In genomic region chr19:46878346-46878745, GRCm38 (mm10) we compare ENCODE assay signal across 8 mouse cellular contexts.
A peak's percentile ranks its signal among the peaks of the same experiment; 100 is the strongest.
DNase-seq lines count a peak whose midpoint lies in the region; ATAC-seq and TF ChIP-seq lines count a peak whose summit lies in the region.

No protein-coding gene starts in this region.

- no peak overlapping the region for H3K9ac ChIP-seq in limb, embryonic 11.5 days (ENCODE audit: low read length)
- H3K9ac ChIP-seq in liver, postnatal 0 days (replicated peaks): no peak overlapping the region

- H3K27me3 ChIP-seq in limb, embryonic 11.5 days (ENCODE audit: control insufficient read depth, insufficient read depth, low read length): no peaks in the 10 kb centered on the region
- no peaks in the 10 kb centered on the region for H3K27me3 ChIP-seq in limb, embryonic 10.5 days (ENCODE audit: low read depth, poor library complexity, severe bottlenecking)
- no peaks in the 10 kb centered on the region for H3K27me3 ChIP-seq in liver, postnatal 0 days (ENCODE audit: insufficient read depth, low read length)
- no peaks in the 10 kb centered on the region for H3K27me3 ChIP-seq in spleen, adult 2 months (ENCODE audit: control insufficient read depth, insufficient read depth, low read length)

- 56% methylated on average over 13 of the region's 13 CpGs for WGBS in limb, embryonic 11.5 days
- WGBS in limb, embryonic 10.5 days: 64% methylated on average over 13 of the region's 13 CpGs
- 51% methylated on average over 13 of the region's 13 CpGs for WGBS in liver, postnatal 0 days (ENCODE audit: insufficient replicate concordance)
- 58% methylated on average over 13 of the region's 13 CpGs for WGBS in spleen, adult 2 months

- no peak for TF ChIP-seq POLR2A in spleen, adult 2 months (IDR thresholded peaks at IDR 0.05; ENCODE audit: low read depth, low read length)

- TF ChIP-seq CTCF in liver, postnatal 0 days (IDR thresholded peaks at IDR 0.05; ENCODE audit: low read depth): peak; percentile 69
- peak; percentile 18; the same call in 1 of the 2 replicates for TF ChIP-seq CTCF in spleen, adult 2 months (IDR thresholded peaks at IDR 0.05; ENCODE audit: extremely low read depth, insufficient read depth, insufficient read length, insufficient replicate concordance)

- H3K9me3 ChIP-seq in limb, embryonic 11.5 days (ENCODE audit: control insufficient read depth, low read length): no peaks in the 10 kb centered on the region
- H3K9me3 ChIP-seq in limb, embryonic 10.5 days (replicated peaks): no peaks in the 10 kb centered on the region
- no peaks in the 10 kb centered on the region for H3K9me3 ChIP-seq in liver, postnatal 0 days (ENCODE audit: low read length)

- no peak for TF ChIP-seq EP300 in liver, postnatal 0 days (IDR thresholded peaks at IDR 0.05; ENCODE audit: low read depth)

- H3K27ac ChIP-seq in limb, embryonic 11.5 days (replicated peaks; ENCODE audit: low read depth, low read length): no peak overlapping the region
- H3K27ac ChIP-seq in limb, embryonic 10.5 days: no peak overlapping the region
- no peak overlapping the region for H3K27ac ChIP-seq in liver, postnatal 0 days (ENCODE audit: low read depth)
- H3K27ac ChIP-seq in spleen, adult 2 months (ENCODE audit: insufficient read depth, low read length): no peak overlapping the region

- H3K4me3 ChIP-seq in limb, embryonic 11.5 days (ENCODE audit: low read depth, low read length): no peak overlapping the region
- no peak overlapping the region for H3K4me3 ChIP-seq in limb, embryonic 10.5 days
- no peak overlapping the region for H3K4me3 ChIP-seq in liver, postnatal 0 days (ENCODE audit: low read depth, low read length)
- no peak overlapping the region for H3K4me3 ChIP-seq in spleen, adult 2 months (ENCODE audit: extremely low read depth, insufficient read depth, insufficient read length)

- H3K4me2 ChIP-seq in limb, embryonic 11.5 days (ENCODE audit: low read depth, severe bottlenecking): no peak overlapping the region
- H3K4me2 ChIP-seq in liver, postnatal 0 days (ENCODE audit: low read depth, low read length): no peak overlapping the region

- H3K4me1 ChIP-seq in limb, embryonic 11.5 days (ENCODE audit: control insufficient read depth, insufficient read depth, low read length): no peaks in the 10 kb centered on the region
- H3K4me1 ChIP-seq in limb, embryonic 10.5 days: no peaks in the 10 kb centered on the region
- H3K4me1 ChIP-seq in liver, postnatal 0 days (ENCODE audit: insufficient read depth): no peaks in the 10 kb centered on the region
- H3K4me1 ChIP-seq in spleen, adult 2 months (ENCODE audit: control insufficient read depth, insufficient read depth, insufficient read length): no peaks in the 10 kb centered on the region

- peaks cover 2% of the 10 kb centered on the region; the same call in 1 of the 2 replicates for H3K36me3 ChIP-seq in limb, embryonic 11.5 days (ENCODE audit: control insufficient read depth, insufficient read depth, low read length)
- peaks cover 7% of the 10 kb centered on the region for H3K36me3 ChIP-seq in limb, embryonic 10.5 days
- peaks cover 4% of the 10 kb centered on the region for H3K36me3 ChIP-seq in liver, postnatal 0 days (replicated peaks; ENCODE audit: insufficient read depth, low read length)
- peaks cover under 1% of the 10 kb centered on the region; the same call in 1 of the 2 replicates for H3K36me3 ChIP-seq in spleen, adult 2 months (ENCODE audit: control insufficient read depth, insufficient read depth, low read length)

- peak; percentile 39 for DNase-seq in limb, embryonic 11.5 days (ENCODE audit: low spot score)
- no peak for DNase-seq in limb, embryonic 10.5 days (ENCODE audit: low spot score)
- peak; percentile 55 for DNase-seq in Muller cell, postnatal 12 days (ENCODE audit: inconsistent ontology term)
- DNase-seq in cerebellum, postnatal 10 days: peak; percentile 91 to 92
- peak; percentile 80 for DNase-seq in liver, postnatal 0 days
- DNase-seq in spleen, adult 2 months (ENCODE audit: low read depth in 1 of 2, low spot score in 2 of 2): peak in 1 of 2 experiments; percentile 48
- no peak for DNase-seq in adipocyte (ENCODE audit: low spot score)

- ATAC-seq in limb, embryonic 11.5 days (ENCODE audit: insufficient number of reproducible peaks, low FRiP score, low TSS enrichment, low read depth): no peak
- peak; percentile 56 for ATAC-seq in inflammation-experienced regulatory T-cells, adult 6 months
- ATAC-seq in liver, postnatal 0 days: peak; percentile 59

Comparison
In these comparisons a context has a peak if more than half of its experiments do, and no peak if none do; other contexts are left out.
1. DNase-seq: peak in limb, embryonic 11.5 days (single experiment), Muller cell, postnatal 12 days (single experiment), cerebellum, postnatal 10 days (2 of 2) and liver, postnatal 0 days (single experiment); none in limb, embryonic 10.5 days (single experiment) and adipocyte (single experiment).